Mouse (Mus musculus) Muller cell, postnatal 12 days (primary cell): ENCODE results near the gene Snph.
"Not testable (repeated sequence)": the region's sequence is repeated elsewhere in the genome, so short reads cannot be mapped to it uniquely, and the experiment has no call there.

Experiments used
- DNase-seq: peaks from one replicate; pipeline ENCODE4 v3.0.0-alpha.2; 2015; ENCODE audit errors: inconsistent ontology term

Gene Snph

DNA sequence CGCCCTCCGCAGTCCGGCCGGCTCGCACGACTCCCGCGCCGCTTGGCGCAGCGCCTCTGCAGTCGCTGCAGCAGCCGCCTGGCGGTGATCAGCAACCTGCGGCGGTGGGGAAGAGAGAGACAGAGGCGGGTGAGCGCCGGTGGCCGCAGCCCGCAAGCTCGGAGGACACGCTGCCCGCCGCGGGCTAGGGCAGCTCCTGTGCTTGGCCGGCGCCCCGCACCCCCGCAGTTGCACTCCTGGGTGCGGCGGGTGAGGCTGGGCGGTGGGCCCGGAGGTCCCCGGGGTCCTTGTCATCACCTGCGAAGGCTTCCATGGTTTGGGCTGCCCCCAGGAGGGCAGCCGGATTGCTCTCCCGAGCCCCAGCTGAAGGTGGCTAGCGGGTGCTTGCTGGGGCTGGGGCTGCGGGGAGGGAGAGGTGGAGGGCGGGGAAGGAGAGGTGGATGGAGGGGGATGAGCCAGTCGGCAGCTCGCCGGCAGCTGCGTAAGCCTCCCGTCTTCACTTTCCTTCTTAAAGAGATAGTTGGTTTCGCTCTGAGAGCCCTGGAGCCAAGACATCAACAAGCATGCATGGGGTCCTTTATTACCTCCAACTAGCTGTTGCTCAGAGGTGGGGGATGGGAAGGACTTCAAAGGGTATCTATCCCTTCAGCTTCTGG is at the start of gene Snph:
Gene Snph, minus strand, starts transcription at position 435 of the 656 bp plus-strand sequence.
- peak; percentile 67 for DNase-seq

DNA sequence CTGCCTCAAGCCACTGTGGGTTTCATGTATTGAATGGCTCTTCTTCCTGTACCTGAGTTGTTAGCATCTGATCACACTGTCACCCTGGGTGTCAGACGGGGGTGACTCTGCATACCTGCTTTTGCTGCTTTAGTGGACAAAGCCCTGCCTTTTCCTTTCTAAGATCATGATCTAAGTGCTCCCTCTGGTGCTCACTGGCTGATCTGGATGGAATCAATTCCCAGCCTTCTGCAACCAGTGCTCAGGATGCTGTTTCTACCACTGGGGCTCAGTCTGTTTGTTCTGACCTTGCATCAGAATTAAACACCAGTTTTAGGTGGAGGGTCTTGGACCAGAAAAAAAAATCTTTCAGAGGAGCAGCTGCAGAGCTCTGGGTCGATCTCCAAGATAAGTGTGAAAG is 43.8 kb upstream of the Snph start:
- no peak for DNase-seq

DNA sequence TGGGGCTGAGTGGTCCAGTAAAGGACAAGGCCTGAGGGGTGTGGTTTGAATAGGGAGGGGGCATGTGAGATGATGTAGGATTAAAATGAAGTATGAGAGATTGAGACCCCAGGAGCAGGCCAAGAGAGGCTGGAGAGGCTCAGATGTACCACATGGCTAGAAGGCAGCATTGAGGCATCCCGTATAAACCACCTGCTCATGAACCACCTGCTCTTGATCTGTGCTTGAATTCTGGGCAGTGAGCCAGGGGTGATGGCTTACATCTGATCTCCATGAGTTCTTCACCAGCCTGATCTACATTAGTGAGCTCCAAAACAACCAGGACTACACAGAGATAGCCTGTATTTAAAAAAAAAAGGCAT is 38.6 kb upstream of the Snph start:
- DNase-seq, result no peak

DNA sequence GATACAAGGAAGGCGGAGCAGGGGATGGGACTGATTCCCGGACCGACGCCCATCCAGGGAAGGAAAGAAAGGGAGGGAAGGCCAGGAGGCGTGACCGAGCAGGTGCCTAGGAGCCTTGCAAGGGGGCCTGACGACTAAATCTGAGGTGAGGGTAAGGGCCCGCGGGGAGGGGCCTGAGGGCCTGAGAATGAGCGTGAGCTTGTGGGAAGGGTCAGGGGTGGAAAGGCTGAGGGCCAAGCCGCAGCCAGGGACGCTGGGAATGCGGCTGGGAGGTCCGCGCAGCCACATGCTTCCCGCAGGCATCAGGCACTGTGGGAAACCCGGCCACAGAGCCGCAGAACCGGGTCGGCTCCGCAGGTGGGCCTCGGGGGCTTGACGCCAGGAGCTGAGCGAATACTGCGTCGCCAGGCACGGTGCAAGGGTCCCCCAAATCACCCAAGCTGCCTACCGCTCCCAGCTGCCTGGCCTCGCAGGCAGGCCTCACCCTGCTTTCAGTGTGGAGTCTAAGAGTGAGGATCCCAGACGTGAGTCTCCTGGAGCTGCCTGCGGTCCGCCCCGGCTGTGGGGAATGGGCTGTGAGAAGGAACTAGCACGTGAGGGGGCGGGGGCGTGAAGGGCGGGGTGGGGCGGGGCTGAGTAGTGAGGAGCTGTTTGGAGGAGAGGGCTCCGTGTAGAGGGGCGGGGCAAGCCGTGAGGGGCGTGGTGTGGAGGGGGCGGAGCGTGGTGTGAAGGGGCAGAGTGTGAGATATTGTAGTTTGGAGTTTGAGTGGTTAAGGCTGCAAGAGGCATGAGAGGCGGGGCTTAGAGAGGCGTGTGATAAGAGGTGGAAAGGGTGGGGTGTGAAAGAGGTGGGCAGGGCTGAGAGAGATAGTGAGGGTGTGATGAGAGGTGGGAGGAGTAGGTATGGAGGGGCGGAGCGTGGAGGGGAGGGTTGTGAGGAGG is 37.9 kb upstream of the Snph start:
- no peak for DNase-seq

DNA sequence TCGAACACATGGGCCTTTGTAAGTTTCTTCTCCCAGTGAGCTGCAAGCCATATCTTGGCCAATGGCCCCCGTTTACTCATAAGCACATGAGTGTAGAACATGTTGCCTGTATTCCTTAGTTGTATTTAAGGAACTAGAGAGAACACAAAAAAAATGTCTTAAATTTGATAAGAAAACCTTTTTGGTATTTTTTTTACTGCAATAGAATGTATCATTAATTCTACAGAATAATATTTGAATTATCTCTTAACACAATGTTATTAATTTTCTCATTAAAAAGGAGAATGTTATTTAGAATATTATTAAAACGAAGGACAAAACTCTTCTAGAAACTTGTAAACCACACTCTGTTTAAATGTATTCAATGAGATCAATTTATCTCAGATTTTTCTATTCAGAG is 36.0 kb upstream of the Snph start, which contains the start of gene Rad21l:
Gene Rad21l, minus strand, starts transcription at position 101 of the 400 bp plus-strand sequence.
- no peak for DNase-seq

DNA sequence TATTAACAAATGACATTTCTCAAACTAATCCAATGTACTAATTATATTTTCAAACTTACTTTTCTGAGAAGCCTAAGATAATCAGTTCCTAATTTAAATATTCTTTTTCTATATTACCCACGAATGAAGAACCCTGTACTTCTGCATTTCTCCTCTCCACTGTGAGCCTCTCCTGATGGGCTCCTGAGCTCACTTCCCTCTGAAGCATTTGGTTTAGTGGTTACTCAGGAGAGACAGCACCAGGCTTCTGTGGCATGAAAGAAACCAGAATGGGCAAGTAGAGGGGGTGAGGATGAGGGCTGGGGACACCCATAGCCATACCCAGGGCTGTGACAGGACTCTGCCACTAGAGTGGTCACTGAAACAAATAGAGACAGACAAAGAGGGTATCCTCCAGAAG is 19.7 kb upstream of the Snph start:
- no peak for DNase-seq

DNA sequence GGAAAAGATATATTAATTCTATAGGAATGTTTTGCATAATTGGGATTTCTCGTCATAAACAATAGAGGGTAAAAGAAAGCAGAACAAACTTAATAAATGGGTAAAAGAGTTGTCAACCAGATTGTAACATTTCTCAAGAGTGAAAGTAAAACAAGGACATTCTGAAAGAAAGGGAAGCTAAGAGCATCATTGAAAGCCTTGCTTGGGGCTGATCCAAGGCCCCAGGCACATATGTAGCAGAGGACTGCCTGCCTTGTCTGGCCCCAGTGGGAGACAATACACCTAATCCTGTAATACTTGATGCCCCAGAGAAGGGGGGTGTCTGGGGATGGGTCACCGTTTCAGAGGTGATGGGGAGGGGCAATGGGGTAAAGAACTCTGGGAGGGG is 3.6 kb upstream of the Snph start:
- no peak for DNase-seq

DNA sequence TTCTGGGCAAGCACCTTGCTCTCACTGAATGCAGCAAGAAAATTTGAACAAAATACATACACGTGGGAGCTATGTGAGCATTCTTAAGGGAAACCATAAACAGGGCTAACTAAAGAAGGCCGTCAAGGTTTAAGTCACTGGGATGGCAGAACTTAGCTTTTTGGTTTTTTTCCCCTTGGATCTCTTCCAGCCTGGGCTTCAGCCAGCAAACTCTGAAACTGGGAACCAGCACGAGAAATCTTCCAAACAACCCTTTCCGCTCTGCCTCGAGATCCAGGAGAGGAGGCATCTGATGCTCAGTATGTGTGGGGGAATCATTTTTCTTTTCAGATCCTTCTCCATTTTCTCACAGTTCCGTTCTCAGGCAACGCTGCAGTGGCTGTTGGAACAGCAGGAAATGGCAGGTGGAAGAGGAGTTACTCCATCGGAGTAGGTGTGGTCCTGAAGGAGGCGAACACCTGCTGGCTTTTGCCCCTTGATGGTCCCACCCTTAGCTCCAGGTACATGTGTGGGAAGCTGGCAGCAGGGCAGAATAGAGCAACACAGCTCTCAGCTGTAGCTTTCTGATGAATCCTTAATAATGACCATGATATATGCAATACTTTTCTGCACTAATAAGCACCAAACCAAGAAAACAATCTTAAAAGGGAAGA is 3.1 kb upstream of the Snph start:
- no peak for DNase-seq

DNA sequence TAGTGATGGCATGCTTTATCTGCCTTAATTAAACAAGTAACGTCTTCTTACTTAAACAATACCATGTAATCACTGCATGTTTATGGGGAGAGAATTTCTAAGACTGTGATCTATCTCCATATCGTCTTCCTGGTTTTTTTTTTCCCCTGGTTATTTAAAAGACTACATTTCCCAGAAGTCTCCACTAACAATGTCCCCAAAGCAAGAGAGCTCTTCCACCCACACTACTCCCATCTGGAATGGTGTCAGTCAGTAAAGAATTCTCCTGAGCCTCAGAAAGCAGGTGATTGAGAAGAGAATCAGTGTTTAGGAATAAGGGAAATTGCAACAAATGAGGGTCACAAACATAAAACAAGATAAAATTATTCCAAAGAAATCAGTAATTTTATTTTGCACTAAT is 2.5 kb upstream of the Snph start:
- no peak for DNase-seq

DNA sequence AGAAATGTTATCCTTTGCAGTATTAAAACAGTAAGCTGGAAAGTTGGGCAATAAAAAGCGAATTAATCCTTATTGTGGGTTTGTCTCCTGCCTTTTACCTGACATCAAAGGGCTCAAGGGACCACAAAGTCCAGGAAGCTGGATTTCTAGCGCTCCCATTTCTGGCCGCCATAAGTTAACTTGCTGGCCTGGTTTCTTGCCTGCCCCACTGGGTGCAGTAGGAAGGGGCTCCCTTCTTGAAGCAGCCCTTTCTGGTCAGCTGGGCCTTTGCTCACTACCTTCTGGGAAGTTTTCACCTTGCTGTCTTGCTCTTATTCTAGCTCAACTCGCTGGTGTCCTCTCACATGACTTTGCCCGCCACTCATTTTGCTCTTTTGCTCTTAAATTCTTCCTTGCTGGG is 589 bp upstream of the Snph start:
- no peak for DNase-seq

DNA sequence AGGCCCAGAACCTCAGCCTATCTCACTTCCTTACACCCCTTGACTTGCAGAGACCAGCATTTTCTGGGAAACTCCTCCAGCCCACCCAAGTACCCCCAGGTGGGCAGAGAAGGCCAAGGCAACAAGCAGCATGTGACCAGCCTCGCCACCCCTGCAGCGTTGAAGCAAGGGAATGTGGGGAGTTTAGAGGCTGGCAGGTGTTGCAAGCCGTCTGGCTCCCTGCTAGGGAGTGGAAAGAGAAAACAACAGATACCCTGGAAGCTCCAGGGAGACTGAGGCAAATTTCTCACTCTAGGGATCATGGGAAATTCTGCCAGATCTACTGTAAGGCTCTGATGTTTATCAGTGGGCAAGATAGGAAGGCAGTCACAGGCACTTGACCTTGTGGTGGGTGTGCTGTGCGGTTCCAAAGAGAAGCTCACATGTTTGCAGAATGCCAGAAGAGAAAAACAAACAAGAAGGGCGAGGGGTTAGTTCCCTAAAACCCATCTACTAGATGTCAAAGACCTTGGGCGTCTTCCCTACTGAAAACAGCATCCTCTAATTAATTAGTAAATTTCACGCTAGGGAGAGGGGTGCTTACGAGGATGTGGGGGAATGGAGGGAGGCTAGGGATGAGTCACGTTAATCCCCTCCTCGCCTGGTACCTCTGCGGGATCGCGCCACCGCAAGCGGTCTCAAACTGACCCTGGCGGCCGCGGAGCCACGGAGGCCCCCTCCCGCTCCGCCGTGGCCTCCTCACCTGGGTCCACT is 811 bp downstream of the Snph start:
- DNase-seq, result no peak

DNA sequence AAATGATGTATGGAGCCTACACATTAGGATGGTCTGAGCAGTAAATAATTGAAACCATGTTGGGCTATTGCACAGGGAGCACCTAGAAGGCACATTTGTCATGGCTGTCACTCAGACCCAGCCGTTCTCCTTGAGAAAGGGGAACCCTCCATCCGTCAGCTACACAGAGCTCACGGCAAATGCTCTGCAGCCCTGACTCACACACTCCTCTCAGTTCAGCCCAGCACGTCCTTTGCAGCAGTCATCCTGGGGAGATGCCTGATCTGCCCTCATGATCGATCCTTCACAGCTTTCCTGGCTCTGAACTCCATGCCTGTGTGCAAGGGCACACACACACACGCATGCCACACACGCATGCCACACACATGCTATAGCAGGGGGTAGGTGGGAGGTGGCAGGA is 3.1 kb downstream of the Snph start:
- DNase-seq, result no peak

DNA sequence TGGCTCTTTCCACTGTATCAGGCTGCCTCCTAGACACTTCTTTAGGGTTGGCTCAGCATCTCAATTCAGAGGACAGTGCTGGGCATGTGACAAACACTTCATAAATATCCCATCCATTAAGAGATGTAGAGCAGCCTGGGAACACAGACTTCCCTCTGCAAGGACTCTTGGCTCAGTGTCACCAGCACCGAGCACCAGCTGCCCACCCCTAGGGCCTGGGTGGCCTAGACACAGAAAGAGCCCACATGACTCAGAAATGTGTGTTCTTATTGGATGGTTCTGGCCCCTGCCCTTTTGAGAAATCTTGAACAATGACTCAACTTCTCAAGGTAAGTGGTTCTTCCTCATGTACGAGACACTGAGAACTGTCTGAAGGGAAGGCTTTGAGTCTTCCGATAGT is 4.4 kb downstream of the Snph start:
- DNase-seq, result no peak

DNA sequence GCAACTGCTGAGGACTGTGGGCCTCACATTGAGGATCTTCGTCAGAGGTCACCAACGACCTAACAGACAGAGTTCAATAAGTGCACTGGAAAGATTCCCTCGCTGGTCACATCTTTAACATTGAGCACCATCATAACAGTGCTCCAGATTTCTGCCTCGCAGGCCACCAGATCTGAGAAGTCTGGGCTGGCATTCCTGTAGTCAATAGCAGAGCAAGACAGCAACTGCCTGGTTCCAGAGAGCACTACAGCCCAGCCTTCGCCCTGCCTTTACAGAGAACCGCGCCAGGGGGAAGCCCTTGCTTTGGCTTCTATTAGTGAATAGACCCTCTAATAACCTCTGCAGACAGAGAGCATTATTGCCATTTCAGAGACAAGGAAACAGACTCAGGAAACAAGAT is 6.1 kb downstream of the Snph start:
- DNase-seq, result no peak

DNA sequence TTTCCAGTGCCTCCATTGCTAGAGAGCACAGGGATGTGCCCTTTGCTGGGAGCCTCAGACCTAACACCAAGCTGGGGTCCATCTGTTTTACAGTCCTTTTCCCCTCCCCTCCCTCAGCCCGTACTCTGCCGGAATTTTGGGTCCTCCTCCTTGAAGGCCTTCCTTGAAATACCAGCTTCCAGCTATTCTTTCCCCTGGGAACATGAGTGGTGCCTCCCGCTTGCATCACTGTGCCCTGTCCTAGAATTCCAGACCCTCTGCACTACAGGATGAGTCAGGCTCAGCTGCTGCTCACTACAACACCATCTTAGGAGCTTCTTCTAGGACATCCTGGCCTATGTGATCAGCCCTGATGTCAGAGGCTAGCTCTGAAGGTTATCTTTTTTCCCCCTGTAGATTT is 8.6 kb downstream of the Snph start:
- no peak for DNase-seq

DNA sequence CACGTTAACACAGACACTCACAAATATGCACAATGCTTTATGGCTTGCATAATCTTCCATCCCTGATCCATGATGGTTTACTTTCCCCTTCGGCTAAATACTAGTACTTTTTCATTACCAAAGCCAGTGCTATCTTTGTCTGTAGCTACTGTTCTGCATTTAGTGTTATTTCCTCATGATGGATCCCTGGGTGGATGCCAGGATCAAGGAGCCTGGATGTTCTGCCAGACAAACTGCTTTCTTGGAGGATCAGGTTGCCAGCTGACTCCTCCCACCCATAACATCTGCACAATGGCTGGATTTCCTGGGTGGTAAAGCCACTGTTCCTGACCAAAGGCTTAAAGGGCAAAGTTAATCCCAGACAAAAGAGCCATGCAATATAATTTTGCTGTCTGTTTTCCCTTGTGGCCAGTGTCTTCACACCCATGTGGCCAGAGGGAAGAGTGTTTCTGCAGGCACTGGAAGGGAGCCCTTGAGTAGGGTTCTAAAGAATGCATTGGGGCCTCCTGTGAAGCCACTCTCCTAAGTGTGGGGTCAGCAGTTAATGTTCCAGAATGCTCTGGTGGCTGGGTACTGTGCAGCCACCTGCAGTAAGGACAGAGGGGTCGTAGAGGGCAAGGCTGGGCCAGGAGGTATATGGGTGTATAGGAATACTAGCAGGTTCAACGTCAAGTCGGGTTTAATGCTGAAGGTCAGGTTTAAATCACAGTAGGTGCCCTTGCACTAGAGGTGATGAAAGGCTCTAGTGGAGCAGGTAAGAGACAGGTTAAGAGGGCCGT is 15.7 kb downstream of the Snph start:
- DNase-seq, result no peak

DNA sequence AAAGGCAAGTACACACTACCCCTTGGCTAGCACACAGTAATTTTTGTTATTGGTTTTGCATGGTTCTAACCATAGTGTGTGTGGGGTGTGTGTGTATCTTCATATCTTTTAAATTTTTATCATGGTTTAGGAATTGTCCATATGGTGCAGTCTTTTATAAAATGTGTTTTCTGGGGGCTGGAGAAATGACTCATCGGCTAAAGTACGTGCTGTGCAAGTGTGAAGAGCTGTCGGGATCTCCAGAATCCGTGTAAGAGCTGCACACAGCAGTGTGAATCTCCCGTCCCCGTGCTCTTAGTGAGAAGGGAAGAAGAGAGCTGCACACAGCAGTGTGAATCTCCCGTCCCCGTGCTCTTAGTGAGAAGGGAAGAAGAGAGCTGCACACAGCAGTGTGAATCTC is 16.6 kb downstream of the Snph start:
- DNase-seq, result not testable (repeated sequence)

DNA sequence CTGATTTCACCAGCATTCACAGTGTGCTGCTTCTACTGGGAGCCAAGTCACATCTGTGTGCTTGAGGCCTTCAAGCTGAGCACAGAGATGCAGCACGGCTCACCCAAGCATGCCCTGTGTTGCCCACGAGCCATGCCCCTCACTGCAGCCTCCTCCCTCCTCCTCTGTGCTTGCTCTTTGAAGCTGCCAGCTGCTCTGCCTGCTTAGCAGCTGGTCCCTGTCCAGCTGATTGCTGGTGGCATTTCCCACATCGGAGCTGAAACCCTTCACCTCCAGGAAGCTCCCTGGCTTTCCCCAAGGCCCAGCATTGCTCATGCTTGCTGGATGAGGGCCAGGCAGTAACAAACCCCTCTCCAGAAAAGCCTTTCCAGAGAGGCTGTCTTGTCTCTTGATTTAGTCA is 22.4 kb downstream of the Snph start:
- DNase-seq, result no peak

DNA sequence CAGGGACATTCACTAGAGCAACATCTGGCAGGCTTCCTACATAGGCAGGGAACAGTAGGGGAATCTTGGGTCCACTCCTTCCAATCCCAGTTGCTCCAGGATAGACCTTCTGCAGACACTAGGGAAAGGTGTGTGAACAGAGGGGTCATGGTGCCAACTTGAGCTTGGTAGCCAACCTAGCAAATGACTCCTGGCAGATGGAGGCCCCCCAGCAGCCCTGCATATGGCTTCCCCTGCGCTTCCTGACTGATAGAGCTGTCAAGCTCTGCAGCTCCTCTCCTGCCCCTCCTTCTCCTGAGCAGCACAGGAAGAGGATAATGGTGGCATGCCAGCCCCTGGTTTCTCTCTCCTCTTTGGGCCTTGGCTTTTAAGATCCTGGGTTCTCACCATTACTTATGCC is 24.0 kb downstream of the Snph start:
- DNase-seq, result no peak

DNA sequence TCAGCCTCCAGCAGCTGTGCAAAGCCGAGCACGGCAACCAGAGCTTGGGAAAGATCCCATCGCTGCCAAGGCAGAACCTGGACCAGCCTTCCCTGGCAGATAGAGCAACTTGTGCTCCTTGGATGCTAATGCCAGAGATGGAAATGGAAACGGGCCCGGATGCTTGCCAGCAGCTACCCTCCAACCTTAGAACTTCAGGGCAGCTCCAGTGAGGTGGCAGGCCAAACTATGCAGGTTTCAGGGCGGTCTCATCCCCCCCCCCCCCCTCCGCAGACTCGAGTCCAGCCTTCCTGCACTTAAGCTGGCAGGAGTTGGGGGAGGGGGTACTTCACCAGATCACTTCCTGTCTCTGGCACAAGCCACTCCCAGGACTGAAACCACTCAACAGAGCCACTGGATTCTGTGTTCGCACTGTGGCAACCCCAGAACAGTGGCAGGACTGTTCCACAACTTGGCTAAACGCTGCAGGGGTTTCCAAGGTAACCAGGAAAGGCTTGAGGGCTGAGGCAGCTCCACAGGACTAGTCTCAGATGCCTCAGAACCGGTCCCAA is 26.9 kb downstream of the Snph start:
- no peak for DNase-seq

DNA sequence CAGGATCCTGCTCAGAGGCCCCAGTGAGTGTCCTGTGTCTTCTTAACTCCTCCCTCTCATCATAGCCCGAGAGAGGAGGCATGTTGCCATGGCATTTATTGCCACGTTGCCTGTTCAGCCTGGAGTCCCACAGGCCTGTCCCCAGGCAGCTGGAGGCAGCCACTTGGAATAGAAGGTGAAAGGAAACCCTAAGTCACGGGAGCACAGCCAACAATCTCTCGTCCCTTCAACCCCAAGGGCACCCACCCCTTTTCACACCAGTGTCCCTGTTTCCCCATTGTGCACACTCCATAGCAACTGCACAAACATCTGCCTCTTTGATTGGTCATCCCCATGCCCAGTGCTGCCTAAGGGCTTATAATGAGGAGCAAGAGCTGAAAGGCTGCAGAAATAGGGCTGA is 28.8 kb downstream of the Snph start:
- DNase-seq, result peak; percentile 17
